Mouse (Mus musculus) brown adipose tissue, adult 24 weeks (tissue): ENCODE data around the gene Ppil1. TPM values are rescaled to one million over a fixed set of nuclear protein-coding genes. Genes with fewer than 3 reads are reported as not detected.

Source experiments
- H3K27ac ChIP-seq: fragments of 200-500 bp; replicated peaks from 2 replicates; pipeline ENCODE4 v1.5.1; 2012; ENCODE audit warnings: low read depth, mild to moderate bottlenecking, low read length
- H3K4me1 ChIP-seq: fragments of 200-500 bp; 2 replicates; pipeline ENCODE4 v1.6.1; 2012; ENCODE audit warnings: low read length, mixed read lengths; ENCODE audit not compliant: control insufficient read depth, insufficient read depth, insufficient read length
- H3K4me3 ChIP-seq: fragments of 200-500 bp; 2 replicates; pipeline ENCODE4 v1.5.1; 2012; ENCODE audit warnings: low read depth, mild to moderate bottlenecking, low read length, moderate library complexity; ENCODE audit not compliant: insufficient read depth
- polyA plus RNA-seq: library from polyadenylated mRNA; stranded (reverse); fragments of >200 nt; gene quantifications from 2 replicates; pipeline ENCODE4 v1.2.4, GENCODE M21; 2012; ENCODE audit not compliant: missing spikeins, insufficient read depth, insufficient read length

Gene Ppil1
- polyA plus RNA-seq, 1 experiment: 20.9 TPM

GRCm38 (mm10) chr17:29213381-29214192 lies 50.4 kb downstream of the Ppil1 start:
- Histone ChIP-seq H3K27ac (no peak overlapping the region), H3K4me3 (no peak overlapping the region), H3K4me1 (0 out of 2 replicates have a peak, but pooled peaks cover 2% of the 10 kb centered on the region)

GRCm38 (mm10) chr17:29211836-29212235 lies 52.1 kb downstream of the Ppil1 start:
- H3K4me3 ChIP-seq: no peak overlapping the region
- 0 out of 2 replicates have a peak, but pooled peaks cover 2% of the 10 kb centered on the region for H3K4me1 ChIP-seq
- no peak overlapping the region for H3K27ac ChIP-seq

- H3K4me3 ChIP-seq: no peak overlapping the region
- no peak overlapping the region for H3K27ac ChIP-seq
- H3K4me1 ChIP-seq: 0 out of 2 replicates have a peak, but pooled peaks cover 2% of the 10 kb centered on the region
These were observed 53.9 kb downstream of the Ppil1 start for GRCm38 (mm10) chr17:29210037-29210436.

- Histone ChIP-seq H3K4me3 (no peak overlapping the region), H3K4me1 (0 out of 2 replicates have a peak, but pooled peaks cover 2% of the 10 kb centered on the region), H3K27ac (no peak overlapping the region)
These were observed 57.9 kb downstream of the Ppil1 start for GRCm38 (mm10) chr17:29206052-29206451.

- Histone ChIP-seq H3K27ac (no peak overlapping the region), H3K4me3 (no peak overlapping the region), H3K4me1 (no peaks in the 10 kb centered on the region)
These were observed 61.4 kb downstream of the Ppil1 start for GRCm38 (mm10) chr17:29202604-29203003.

Other genes starting within 250 kb of the Ppil1 start
- 105 and 132 TPM in 2 replicates for gene Srsf3, start 231.6 kb downstream of the Ppil1 start, polyA plus RNA-seq
- 36.2 and 74.0 TPM in 2 replicates for gene Cdkn1a, start 173.2 kb downstream of the Ppil1 start, polyA plus RNA-seq
- 0.32 TPM in 1 of 2 replicates, not detected in the other for gene Rab44, start 150.0 kb downstream of the Ppil1 start, polyA plus RNA-seq
- not detected in 2 replicates for gene Cpne5, start 26.0 kb downstream of the Ppil1 start, polyA plus RNA-seq
- gene BC004004, start 4.6 kb upstream of the Ppil1 start, polyA plus RNA-seq: 180 and 221 TPM in 2 replicates
- 32.6 and 73.5 TPM in 2 replicates for gene Pi16, start 53.5 kb upstream of the Ppil1 start, polyA plus RNA-seq
- 261 and 305 TPM in 2 replicates for gene Mtch1, start 83.7 kb upstream of the Ppil1 start, polyA plus RNA-seq
- 2.1 and 3.4 TPM in 2 replicates for gene Fgd2, start 96.7 kb upstream of the Ppil1 start, polyA plus RNA-seq
- gene Pim1, start 226.6 kb upstream of the Ppil1 start, polyA plus RNA-seq: 77.0 and 152 TPM in 2 replicates